Mouse (Mus musculus): ENCODE measurements around the gene Tax1bp1. TPM values are rescaled to one million over a fixed set of nuclear protein-coding genes. Genes with fewer than 3 reads are reported as not detected.

Tax1bp1 gene
- polyA plus RNA-seq, 2 experiments, result 32.3 to 98.9 TPM

DNA sequence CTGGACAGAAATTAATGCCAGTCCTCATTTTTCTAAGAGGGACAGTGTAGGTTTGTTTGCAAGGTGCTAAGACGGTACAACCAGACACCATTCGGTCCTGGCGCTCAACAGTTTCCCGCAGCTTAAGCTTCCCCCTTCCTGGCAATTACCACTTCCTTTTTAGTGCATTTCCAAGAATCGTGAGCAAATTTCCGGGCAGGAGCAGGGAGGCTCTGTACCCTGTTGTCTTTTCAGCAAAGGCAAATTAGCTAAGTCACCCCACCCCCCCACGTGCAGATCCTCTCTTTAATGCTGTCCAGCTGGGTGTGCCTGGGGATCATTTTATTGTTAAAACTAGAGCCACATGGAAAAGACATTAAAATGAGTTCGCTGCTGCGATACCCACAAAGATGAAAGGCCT is 88.7 kb downstream of the Tax1bp1 start:
- DNase-seq (ENCODE audit: low read depth in 3 of 3, low spot score in 3 of 3) (peak in 1 of 3 experiments; percentile 11), ATAC-seq (ENCODE audit: insufficient read depth) (no peak)
- TF ChIP-seq CTCF (IDR thresholded peaks at IDR 0.05; ENCODE audit: low read depth), result no peak
- TF ChIP-seq EP300 (IDR thresholded peaks at IDR 0.05; ENCODE audit: low read depth), result no peak
- Histone ChIP-seq H3K27ac (no peak overlapping the region), H3K4me3 (ENCODE audit: insufficient read depth in 1 of 2, low read depth in 2 of 2, low read length in 2 of 2) (no peak overlapping the region), H3K27me3 (ENCODE audit: control insufficient read depth, insufficient read depth, low read length) (no peaks in the 10 kb centered on the region), H3K4me2 (ENCODE audit: low read depth) (no peak overlapping the region; the same call in 1 of the 2 replicates), H3K36me3 (replicated peaks; ENCODE audit: control insufficient read depth, insufficient read depth, low read depth) (no peaks in the 10 kb centered on the region), H3K4me1 (replicated peaks; ENCODE audit: control insufficient read depth in 2 of 2, insufficient read depth in 2 of 2, low read length in 1 of 2) (peaks cover 0 to 2% of the 10 kb centered on the region in 2 experiments; a peak in 2 of 4 replicates), H3K9me3 (ENCODE audit: control insufficient read depth, low read length) (no peaks in the 10 kb centered on the region), H3K9ac (replicated peaks) (no peak overlapping the region)
- WGBS (ENCODE audit: insufficient replicate concordance), result 23% methylated on average over 9 of the region's 9 CpGs

DNA sequence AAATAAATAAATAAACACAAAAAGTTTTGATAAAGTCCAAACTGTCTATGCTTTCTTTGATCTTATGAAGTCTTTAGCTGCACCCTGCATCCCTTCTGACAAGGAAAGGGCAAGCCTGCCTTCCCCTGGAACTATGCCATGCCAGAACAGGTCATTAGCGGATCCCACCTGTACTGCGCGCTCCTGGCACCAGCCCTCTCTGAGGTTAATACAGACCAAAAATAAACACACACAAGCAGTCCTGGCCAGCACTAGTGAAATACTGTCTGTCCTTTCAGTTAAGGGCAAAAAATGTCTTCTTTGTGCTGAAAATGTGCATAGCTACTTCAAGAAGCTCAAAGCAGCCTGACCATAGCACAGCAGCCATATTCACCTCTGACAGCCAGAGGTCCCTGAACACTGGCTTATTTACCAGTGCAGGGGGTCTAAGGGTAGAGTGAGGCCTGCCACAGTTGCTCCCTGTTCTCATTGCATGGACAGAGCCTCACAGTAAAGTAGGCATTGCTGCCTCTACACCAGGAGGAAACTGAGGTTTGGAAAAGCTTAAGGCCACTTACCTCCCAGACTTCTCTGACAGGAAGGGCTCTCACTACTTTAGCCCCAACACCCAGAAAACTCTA is 91.8 kb downstream of the Tax1bp1 start:
- Histone ChIP-seq H3K9ac (replicated peaks) (no peak overlapping the region), H3K27me3 (ENCODE audit: control insufficient read depth, insufficient read depth, low read length) (no peaks in the 10 kb centered on the region), H3K36me3 (replicated peaks; ENCODE audit: control insufficient read depth, insufficient read depth, low read depth) (no peaks in the 10 kb centered on the region), H3K9me3 (ENCODE audit: control insufficient read depth, low read length) (no peaks in the 10 kb centered on the region), H3K27ac (no peak overlapping the region), H3K4me2 (ENCODE audit: low read depth) (no peak overlapping the region), H3K4me1 (replicated peaks; ENCODE audit: control insufficient read depth in 2 of 2, insufficient read depth in 2 of 2, low read length in 1 of 2) (peaks cover 0 to 2% of the 10 kb centered on the region in 2 experiments; a peak in 2 of 4 replicates), H3K4me3 (ENCODE audit: insufficient read depth in 1 of 2, low read depth in 2 of 2, low read length in 2 of 2) (no peak overlapping the region)
- no peak for DNase-seq (ENCODE audit: low read depth in 3 of 3, low spot score in 3 of 3)
- no peak for ATAC-seq (ENCODE audit: insufficient read depth)
- 86% methylated on average over 3 of the region's 3 CpGs for whole genome bisulfite sequencing (ENCODE audit: insufficient replicate concordance)
- no peak for TF ChIP-seq EP300 (IDR thresholded peaks at IDR 0.05; ENCODE audit: low read depth)
- TF ChIP-seq CTCF (IDR thresholded peaks at IDR 0.05; ENCODE audit: low read depth), result no peak

Other genes starting within 250 kb of the Tax1bp1 start
- 18.5 and 26.6 TPM in 2 replicates for gene Hibadh, start 73.3 kb upstream of the Tax1bp1 start, polyA plus RNA-seq (2012; rRNA removed)
- gene Hibadh, start 73.3 kb upstream of the Tax1bp1 start, polyA plus RNA-seq (2014; fragmentation: Nextera tagmentation; extraction: Ambion mirVana), result 41.7 and 42.5 TPM in 2 replicates

All from liver, embryonic 14.5 days (tissue).